Mouse (Mus musculus): ENCODE measurements around the gene Mpzl2.
A peak's percentile ranks its signal among the peaks of the same experiment; 100 is the strongest.
"Not testable (repeated sequence)": the region's sequence is repeated elsewhere in the genome, so short reads cannot be mapped to it uniquely, and the experiment has no call there.

Gene Mpzl2

DNA sequence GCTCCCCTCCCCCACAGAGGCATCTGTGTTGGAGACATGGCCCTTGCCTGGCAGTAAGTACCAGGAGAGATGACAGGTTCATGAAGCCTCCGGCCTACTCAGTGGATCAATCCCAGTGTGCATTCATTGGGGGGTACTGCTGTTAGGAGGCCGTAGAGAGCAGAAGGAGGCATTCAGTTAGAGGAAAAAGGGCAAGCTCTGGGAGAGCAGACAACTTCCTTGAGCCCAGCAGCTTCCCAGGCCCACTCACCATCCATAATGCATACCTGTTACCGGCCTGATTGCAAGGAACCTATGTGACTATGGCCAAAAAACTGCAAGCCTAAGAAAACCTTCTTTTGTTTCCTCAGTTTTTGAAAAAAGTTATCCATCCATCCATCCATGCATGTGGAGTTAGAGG is 5.1 kb upstream of the Mpzl2 start:
- DNase-seq (ENCODE audit: low spot score) = no peak

DNA sequence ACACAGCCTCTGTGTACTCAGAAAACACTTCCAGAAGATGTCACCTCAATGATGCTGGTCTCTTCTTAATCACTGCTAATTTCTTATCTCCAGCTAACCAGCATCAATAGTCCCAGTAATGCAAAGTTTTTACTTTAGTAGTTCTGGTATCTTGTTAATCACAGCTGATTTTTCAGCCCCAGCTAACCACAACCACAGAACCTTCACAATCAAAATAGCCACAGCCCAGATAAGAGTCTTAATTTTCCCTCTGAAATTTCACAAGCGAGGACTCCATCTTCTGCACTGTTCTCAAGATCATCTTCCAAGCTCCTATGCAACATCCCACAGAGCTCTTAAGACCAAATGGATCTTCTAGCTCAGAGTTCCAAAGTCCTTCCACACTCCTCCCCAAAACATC is 1.8 kb upstream of the Mpzl2 start:
- DNase-seq (ENCODE audit: low spot score) = not testable (repeated sequence)

DNA sequence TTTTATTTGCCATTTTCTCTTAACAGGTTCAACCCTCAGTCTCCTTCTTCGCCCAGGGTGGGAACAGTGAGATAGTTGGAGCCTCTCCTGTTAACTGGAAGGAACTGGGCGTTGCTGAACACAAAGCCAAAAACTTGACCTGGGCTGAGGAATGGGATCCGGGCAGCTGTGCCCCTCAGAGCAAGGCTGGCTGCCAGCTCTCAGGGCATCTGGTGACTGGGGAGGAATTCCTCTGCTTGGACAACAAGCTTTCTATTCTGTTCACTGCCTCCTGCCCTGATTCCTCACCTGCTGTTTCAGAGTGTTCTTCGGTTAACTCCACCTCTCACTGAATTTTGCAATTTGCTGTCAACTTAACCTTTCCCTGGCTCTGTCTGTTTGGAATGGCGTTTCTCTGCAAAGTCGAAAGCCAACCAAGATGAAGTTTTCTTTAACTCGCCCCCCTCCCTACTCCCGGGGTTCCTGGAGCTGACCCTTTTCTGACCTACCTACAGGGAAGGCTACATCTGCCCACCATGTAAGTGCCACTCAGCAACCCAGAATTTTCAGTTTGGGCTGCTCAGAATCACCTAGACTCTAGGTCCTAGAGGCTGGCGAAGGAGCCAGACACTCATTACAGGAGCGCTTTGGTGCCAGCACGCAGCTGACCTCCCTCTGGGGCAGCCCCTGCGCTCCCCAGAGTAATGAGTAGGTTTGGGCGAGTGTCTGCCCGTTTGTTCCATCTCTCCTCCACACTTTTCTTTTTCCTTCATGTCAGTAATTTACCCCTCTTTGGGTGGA is 657 bp downstream of the Mpzl2 start:
- no peak for DNase-seq (ENCODE audit: low spot score)

DNA sequence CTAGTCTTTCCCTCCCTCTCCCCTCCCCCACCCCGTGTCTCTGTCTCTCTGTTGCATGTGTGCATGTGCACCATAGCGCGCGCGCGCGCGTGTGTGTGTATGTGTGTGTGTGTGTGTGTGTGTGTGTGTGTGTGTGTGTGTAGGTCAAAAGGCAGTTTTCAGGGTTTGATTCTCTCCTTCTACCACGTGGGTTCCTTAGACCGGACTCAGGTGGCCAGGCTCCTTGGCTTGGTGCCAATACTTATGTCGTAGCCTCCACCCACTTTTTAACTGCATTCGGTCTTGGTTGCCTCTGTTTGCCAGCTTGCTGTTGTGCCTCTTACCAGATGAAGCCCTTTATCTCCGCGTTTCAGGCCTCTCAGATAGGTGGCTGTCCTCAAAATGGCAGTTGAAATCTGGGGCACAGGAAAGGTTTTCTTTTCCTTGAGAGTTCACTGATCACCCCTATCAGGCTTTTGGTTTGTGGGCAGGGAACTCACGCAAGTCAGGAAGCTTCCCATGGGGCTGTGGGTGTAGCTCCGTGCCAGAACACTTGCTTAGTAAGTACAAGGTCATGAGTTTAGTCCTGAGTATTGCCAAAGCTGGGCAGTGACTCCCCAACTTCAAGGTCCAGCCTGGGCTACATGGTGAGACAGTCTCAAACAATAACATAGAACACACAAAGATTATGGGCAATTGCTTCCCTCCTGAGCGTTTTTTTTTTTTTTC is 1.7 kb downstream of the Mpzl2 start:
- DNase-seq (ENCODE audit: low spot score) = peak; percentile 57

DNA sequence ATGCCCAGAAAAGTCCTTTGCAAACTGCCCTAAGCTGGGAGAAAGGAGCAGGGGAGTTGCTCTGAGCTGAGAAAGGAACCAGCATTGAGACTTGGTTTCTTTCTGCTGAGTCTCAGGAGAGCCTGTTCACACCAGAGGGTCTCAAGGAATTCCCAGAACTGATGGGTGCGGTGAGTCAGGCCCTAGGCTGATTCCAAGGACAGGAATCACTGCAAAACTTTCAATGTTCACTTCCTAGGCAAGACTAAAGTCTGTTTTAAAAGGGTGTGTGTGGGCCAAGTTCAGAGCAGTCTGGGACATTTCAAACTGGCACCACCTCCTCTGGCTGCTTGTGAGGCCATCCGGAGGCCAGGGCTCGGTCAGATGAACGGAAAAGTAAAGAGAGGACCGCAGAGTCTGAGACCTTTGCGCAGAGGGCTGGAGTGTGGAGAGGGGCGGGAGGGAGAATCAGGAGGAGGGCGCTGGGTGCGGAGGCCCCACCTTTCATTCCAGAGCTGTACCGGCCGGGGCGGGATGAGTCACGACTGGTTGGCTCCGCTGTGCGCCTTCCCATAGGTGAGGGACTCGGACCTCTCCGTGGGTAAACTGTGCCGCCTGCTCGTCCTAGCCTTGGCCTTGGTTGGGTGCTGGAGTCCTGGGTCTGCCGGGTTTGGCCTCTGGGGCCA is 2.6 kb downstream of the Mpzl2 start:
- DNase-seq (ENCODE audit: low spot score) = peak; percentile 89

DNA sequence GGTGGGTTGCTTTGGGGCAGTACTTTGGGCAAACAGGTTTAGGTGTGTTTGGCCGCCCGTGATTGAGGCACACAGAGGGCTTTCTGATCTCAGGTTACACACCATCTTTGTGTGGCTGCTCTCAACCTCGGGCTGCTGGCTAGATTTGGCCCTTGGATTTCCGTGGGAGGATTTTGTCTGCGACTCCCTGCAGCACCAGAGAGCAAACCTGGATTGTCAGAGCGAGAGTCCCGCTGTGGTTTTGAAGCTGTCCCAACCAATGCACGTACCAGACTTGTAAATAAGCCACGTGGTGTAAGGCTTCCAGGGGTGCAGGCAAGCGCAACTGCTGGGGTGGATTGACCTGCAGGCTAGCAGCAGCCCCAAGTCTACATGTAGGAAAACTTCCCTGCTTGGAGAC is 3.3 kb downstream of the Mpzl2 start:
- peak; percentile 26 for DNase-seq (ENCODE audit: low spot score)

DNA sequence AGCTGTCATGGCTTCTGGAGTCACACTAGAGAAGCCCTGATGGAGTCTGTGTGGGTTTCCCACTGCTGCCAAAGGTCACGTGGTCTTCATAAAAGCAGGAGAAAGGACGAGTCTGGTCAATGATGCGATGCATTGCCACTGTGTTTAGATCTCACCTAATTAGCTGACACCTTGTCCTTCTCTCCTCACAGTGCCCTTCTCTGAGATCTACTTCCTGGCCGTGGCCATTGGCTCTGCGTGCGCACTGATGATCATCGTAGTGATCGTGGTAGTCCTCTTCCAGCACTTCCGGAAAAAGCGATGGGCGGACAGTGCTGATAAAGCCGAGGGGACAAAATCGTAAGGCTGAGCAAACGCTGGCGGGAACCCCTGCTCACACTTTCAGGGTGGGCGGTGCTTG is 7.4 kb downstream of the Mpzl2 start:
- no peak for DNase-seq (ENCODE audit: low spot score)

DNA sequence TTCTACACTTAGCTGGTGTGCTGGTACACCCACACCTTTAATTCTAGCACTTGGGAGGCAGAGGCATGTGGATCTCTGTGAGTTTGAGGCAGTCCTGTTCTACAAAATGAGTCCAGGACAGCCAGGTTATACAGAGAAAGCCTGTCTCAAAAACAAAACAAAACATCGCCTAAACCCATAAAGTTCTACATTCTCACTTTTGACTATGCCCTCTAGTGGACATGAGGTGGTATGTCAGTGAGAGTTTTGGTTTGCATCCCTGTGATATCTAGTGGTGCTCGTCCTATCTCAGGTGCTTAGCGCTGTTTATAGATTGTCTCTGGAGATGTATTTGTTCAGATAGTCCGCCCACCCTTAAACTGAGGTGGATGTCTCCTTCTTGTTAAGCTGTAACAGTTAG is 8.9 kb downstream of the Mpzl2 start:
- no peak for DNase-seq (ENCODE audit: low spot score)

DNA sequence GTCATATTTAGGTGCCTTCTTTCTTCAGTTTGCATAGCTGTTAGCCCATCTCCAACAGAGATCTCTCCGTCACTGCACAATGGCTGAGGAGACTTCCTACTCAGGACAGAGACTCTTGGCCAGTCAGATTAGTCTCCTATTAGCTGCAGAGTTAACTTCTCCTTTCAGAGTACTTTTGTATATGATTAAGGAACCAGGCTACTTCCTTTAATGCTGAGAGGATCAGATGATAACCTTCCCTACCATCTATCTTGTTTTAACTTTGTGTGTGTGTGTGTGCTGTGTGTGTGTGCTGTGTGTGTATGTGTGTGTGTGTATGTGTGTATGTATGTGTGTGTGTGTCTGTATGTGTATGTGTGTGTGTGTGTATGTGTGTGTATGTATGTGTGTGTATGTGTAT is 10.1 kb downstream of the Mpzl2 start:
- no peak for DNase-seq (ENCODE audit: low spot score)

DNA sequence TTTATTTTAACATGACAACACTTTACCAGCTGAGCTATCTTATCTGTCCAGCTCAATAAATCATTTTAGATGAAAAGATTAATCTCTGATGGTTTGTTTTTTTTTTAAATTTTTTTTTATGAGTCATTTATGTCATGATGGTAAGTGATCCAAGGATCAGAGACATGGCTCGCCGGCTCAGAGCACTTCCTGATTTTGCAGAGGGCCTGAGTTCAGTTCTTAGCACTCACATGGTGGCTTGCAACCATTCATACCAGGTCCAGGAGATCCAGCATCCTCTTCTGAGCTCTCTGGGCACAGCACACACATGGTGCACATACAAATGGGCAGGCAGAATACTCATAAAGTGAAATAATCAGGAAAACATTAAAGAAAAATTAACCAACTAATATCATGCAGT is 10.7 kb downstream of the Mpzl2 start:
- no peak for DNase-seq (ENCODE audit: low spot score)

DNA sequence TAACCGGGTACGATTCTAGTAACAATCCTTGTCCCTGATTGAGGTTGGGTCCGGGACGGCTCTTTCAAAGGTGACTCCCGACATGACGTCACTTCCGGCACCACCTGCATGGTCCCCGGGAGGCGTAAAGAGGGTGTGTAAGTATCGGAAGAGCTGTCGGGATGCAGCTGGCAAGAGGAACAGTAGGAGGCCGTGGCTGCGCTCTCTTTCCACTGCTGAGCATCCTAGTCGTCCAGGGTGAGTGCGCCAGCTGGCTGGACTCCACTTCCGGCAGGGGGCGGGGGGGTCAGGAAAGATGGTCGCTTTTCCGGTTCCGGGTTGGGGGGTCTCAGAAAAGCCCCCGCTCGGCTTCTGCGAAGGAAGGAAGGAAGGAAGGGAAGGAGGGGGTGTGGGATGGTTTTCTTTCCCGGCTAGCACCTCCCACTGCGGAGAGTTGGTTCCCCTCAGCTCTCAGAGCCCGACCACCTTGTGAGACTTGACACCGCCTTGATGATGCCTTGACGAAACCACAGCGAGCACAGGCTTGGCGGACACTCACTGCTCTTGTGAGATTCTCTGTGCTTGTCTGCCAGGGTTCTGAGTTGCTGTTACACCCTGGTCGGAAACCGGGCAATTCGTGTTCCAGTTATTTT is 15.6 kb downstream of the Mpzl2 start, which contains the start of gene Mpzl3:
Gene Mpzl3, plus strand, starts transcription at position 105 of the 632 bp plus-strand sequence.
- DNase-seq (ENCODE audit: low spot score) = peak; percentile 81

DNA sequence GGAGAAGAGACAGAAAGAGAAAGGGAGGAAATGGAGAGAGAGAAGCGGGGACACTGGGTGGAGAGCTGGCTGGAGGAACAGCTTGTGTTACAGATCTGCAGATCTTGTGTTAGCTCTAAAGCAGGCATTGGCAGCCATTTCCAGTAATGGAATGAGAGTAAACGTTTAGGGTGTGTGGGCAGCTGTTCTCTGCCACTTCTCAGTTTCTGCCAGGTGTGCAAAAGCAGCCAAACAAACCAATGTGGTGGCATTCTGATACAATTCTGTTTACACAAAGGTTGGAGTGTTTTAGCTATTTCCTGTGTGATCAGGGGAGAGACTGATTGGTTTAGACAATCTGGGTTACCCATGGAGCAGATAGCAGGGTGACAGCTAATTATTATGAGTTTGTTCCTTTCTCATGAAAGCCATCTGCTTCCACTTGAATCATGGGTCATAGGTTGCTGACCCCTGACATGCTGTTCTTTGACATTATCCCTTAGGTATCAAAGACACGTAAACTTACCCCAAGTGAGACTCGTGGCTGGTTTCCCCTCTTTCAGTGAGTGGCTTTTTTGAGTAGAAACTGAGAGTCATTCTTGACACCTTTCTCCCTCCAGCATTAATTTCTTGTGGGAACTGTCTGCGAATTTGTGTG is 18.8 kb downstream of the Mpzl2 start:
- no peak for DNase-seq (ENCODE audit: low spot score)

DNA sequence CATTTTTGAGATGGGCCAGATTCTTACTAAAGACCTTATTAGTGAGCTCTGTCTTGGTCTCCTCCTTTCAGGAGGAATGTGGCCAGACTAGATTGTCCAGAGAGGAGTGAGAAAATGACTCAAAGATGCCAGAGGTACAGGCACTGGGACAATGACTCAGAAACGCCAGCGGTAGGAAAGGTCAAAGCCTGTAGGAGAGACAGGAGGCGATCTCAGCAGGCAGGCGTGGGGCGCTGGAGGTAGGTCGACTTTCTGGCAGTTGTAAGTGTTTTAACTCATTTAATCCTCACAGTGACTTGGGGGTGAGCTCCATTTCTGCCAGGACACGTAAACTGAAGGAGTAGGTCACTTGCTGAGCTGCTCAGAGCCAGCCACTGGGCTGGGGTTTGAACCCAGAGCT is 20.6 kb downstream of the Mpzl2 start:
- peak; percentile 77 for DNase-seq (ENCODE audit: low spot score)

DNA sequence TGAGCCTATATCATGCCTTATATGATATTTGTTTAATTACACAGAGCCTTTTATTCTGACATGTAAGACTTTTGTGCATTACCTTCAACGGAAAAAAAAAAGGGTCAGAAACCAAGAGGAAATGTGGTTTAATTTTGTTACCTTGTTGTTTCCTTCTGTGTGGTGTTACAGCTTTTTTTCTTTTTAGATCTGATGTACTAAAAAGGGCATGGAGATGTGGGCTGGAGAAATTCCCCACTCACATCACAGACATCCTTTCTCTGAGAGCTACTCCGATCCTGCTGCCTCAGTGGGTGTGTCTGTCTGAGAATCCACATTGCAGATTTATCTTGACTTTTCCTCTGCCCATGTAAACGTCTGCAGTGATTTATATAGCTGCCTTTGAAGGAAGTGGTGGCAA is 23.1 kb downstream of the Mpzl2 start:
- DNase-seq (ENCODE audit: low spot score) = no peak

DNA sequence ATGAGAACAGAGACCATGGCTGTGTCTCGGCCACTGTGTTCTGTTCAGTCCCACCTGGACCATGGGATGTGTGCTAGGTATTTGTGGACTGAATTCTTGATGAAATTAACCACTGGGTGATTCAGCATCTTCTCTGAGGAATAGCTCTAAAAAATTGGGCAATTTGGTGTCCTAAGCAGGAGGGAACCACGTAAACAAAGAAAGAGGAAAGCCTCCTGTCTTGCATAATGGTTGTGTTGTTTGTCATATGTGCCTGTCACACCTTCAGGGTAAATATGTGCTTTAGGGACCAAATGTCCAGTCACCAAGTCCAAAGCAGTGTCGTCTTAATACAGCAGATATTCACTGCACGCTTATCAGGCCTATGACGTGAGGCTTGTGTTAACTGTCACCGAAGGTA is 24.8 kb downstream of the Mpzl2 start:
- DNase-seq (ENCODE audit: low spot score) = no peak

DNA sequence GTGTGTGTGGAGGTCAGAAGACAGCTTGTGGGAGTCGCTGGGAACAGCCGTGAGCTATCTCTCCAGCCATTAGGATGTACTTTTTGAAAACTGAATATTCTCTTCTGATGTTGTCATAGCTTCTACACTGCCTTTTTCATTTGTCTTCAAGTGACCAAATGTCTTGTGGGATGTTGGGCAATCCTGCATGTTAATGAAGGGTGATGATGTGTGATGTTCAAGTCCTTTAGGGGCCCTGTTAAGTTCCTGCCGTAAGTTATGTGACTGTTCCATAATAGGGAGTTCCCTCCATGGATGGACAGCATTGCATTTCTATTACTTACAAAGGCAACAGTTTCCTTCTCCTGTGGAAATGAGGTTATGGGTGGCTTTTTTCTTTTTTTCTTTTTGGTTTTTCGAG is 27.1 kb downstream of the Mpzl2 start:
- no peak for DNase-seq (ENCODE audit: low spot score)

DNA sequence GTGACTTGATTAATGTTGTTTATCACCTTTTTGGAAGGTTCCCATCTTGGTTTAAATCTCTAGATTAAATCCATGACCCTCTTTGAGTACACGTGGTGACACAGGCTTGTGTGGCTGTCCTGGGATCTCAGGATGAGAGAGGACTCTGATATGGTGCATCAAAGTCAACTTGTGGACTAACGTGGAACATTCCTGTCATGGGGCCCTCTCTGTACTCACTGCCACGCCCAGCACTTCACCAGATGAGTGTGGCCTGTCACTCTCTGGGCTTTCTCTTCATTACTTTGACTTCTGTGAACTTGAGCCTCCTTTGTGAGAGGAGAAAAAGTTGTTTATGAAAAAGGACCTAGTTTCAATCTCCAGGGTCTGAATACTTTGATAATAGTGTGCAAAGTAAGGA is 32.2 kb downstream of the Mpzl2 start:
- no peak for DNase-seq (ENCODE audit: low spot score)

DNA sequence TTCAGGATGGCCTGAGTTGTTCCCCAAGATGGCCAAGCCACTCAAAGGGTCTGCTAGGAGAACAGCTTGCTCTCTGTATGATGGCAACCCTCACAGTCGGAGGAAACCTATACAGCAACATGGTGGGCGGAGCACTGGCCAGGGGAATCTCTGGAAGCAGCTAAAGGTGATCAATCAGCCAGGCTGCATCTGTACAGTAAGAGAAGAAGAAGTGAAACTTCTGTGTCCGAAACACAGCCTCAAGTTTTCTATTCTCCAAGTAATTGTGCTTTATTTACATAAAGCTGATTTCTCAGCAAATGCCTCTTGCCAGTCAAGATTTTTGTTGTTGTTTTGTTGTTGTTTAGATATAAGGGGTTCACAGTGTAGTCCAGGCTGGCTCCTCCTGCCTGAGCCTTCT is 38.3 kb downstream of the Mpzl2 start:
- DNase-seq (ENCODE audit: low spot score) = no peak

DNA sequence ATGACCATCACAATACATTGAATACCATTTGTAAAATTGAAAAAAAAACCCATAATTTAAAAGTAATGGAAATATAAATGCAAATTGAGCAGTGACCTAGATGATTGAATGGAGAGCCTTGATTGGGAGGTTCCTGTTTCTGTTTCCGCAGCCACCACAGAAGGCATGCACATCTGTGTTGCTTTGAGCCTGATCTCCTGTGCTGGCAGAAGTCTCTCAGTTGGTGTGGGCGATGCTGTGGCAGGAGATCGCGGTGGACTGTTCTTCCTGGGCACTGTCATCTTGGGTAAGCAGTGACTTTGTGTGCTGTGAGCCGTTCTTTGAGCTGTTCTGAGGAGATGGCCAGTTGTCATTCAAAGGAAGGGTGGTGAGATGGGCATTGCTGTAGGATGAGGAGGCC is 39.4 kb downstream of the Mpzl2 start, which contains the start of gene Jaml:
Gene Jaml, plus strand, starts transcription at position 173 of the 400 bp plus-strand sequence.
- DNase-seq (ENCODE audit: low spot score) = no peak

DNA sequence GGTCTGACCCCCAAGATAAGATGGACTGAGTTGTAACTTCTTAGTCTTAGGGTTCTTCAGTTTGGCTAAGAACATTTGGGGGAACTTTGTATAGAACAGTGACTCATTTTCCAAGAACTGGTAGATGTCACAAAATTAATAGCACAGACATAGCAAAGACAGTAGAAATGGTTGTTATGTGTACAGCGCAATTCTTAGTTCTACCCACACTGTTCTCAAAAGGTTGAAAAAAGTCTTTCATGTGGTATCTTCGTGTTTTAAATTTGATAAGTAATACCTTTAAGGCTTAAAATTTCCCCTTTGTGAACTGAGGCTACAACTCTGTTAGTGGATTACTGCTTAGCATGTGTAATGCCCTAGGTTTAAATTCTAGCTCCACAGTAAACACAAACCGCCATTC is 43.5 kb downstream of the Mpzl2 start:
- no peak for DNase-seq (ENCODE audit: low spot score)

DNA sequence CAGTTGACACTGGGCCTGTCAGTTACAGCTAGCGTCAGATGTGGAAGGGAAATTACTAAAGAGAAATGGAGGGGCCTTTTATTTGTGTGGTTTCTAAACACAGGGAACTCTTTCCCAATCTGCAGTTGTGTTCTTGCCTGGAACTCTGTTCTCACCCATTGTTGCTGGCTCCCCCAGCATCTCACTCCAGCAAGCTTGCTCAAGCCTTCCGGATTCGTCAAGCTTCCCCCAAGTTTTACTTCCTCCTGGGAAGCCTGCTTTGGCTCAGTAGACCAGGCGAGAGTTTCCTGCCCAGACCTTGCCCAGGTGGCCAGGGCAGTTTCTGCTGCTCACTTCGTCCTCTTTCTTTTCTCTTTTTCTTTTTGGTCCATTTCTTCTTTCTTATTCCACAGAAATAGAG is 45.0 kb downstream of the Mpzl2 start:
- no peak for DNase-seq (ENCODE audit: low spot score)
